Mouse (Mus musculus) layer of hippocampus, postnatal 14 days (tissue): ENCODE data around the gene 4930474N05Rik. TPM values are rescaled to one million over a fixed set of nuclear protein-coding genes. Genes with fewer than 3 reads are reported as not detected.

Experiments used
- DNase-seq, 2 experiments: peaks; one replicate each; pipeline ENCODE4 v3.0.0; 2021 to 2022; ENCODE audit warnings: low spot score in 2 of 2, mixed read lengths in 1 of 2
- long read RNA-seq, 2 experiments: library from polyadenylated mRNA; stranded (forward); transcript quantifications; one replicate each; pipeline ENCODE4 v2.0.0; 2021
- total RNA-seq, 2 experiments: library from RNA; stranded (reverse); gene quantifications; 2 replicates each; pipeline ENCODE4 v1.2.3; 2021

The 4930474N05Rik gene
- not detected for total RNA-seq
- long read RNA-seq, experiment 1 = 0 reads
- long read RNA-seq, experiment 2 = 0 reads

GRCm38 (mm10) chr14:36094617-36095016, at the start of gene 4930474N05Rik:
TSS of gene 4930474N05Rik (plus strand) at chr14:36094917.
- DNase-seq = no peak

GRCm38 (mm10) chr14:36048746-36049391, 45.8 kb upstream of the 4930474N05Rik start:
- DNase-seq = peak in 1 of 2 experiments; percentile 17

DNA sequence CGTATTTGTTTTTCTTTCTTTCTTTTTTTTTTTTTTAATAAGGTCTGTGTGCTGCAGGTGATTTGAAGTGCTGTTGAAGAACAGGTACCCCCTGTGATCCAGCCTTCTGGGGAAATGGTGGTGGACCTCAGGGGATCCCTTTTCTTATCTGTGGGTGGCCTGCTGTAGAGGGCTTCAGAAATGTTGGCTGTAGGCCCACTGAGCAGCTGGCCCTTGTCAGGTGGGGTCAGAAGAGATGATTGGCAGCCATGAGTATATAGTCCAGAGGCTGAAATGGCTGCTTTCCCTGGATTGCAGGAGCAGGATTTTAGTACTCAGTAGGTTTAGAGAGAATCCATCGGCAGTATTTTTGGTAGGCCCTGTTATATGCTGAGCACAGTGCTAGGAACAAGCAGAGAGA, 41.4 kb upstream of the 4930474N05Rik start:
- DNase-seq = no peak

DNA sequence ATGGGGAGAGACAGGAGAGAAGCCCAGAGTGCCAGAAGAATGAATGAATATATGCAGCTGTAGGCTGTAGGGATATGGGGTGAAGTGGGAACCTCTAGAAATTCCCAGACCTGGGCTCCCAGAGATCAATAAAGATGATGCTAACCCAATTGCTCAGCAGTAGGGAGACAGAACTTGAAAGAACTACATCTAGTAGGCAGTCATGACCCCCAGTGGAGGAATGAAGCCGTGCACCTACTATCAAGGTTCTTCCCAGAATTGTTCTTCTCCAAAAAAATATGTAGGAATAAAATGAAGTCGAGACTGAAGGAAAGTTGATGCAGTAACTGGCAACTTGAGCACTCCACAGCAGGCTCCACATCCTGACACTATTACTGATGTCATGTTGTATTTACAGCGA, 3.8 kb downstream of the 4930474N05Rik start:
- no peak for DNase-seq

- DNase-seq = no peak
Observed at GRCm38 (mm10) chr14:36099647-36100046, 4.9 kb downstream of the 4930474N05Rik start.

- no peak for DNase-seq
Observed at GRCm38 (mm10) chr14:36100731-36101130, 6.0 kb downstream of the 4930474N05Rik start.

- DNase-seq = peak in 1 of 2 experiments; percentile 30
Observed at GRCm38 (mm10) chr14:36114481-36114880, 19.8 kb downstream of the 4930474N05Rik start.

GRCm38 (mm10) chr14:36123775-36124335, 29.1 kb downstream of the 4930474N05Rik start:
- no peak for DNase-seq

- no peak for DNase-seq
Observed at GRCm38 (mm10) chr14:36135749-36136148, 41.0 kb downstream of the 4930474N05Rik start.

DNA sequence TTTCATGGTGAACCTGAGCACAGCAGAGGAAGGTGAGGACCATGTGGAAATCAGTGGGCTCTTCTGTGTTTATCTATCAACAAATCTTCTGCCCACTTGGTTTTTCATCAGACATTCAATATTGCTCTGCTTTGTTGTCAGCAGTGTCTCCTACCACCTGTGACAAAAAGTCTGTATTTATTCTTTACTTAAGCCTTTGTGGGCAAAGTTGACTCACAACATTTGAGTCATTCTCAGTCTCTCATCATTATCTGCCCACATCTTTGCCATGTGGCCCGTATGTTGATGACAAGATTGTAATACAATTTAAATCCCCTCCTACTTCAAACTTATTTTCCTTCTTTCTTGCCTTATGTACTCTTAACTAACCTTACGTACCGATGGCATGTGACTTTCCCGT, 43.0 kb downstream of the 4930474N05Rik start:
- no peak for DNase-seq

DNA sequence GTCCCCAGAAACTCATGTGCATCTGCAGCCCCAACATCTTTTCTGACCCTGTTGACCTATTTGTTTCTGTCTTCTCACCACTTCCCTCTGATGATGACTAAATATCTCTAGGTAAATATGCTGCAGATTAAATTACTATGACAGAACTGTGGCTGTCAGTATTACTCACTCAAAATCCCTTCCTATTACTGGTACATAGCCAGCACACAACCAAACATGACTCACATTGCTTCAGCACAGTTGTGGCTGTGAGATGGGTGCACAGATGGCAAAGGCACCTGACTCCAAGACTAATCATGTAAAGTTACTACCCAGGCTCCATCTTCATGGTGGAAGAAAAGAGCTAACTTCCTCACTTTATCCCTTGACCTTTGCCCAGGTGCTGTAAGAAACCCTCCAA, 50.5 kb downstream of the 4930474N05Rik start:
- DNase-seq = peak in 1 of 2 experiments; percentile 14
